Mouse (Mus musculus): ENCODE data around the gene Atxn7l3b.

Gene Atxn7l3b

GRCm38 (mm10) chr10:112876655-112877393 is 52.0 kb downstream of the Atxn7l3b start:
- DNase-seq (ENCODE audit: extremely low read depth, insufficient read length, low spot score) = no peak

All from 3134 (cell line).